Mouse (Mus musculus) layer of hippocampus, adult 2 months (tissue): ENCODE measurements at regions not wholly inside any gene's neighbourhood (a gene's known extent, or its start where the extent isn't known, plus 50 kb on each side); places are given as distances from the start of the nearest gene placed in this dataset.

Experiments used
- DNase-seq, 2 experiments: peaks; one replicate each; pipeline ENCODE4 v3.0.0; 2022; ENCODE audit warnings: low spot score in 2 of 2
- H3K27ac ChIP-seq: fragments of 200-600 bp; 2 replicates; pipeline ENCODE4 v1.8.1; 2022
- H3K4me3 ChIP-seq: fragments of 200-600 bp; 2 replicates; pipeline ENCODE4 v1.8.1; 2022; ENCODE audit warnings: mild to moderate bottlenecking
- CTCF ChIP-seq: fragments of 200-600 bp; conservative IDR thresholded peaks from 2 replicates; pipeline ENCODE4 v1.8.1; 2022; ENCODE audit warnings: antibody characterized with exemption, mild to moderate bottlenecking, moderate library complexity

DNA sequence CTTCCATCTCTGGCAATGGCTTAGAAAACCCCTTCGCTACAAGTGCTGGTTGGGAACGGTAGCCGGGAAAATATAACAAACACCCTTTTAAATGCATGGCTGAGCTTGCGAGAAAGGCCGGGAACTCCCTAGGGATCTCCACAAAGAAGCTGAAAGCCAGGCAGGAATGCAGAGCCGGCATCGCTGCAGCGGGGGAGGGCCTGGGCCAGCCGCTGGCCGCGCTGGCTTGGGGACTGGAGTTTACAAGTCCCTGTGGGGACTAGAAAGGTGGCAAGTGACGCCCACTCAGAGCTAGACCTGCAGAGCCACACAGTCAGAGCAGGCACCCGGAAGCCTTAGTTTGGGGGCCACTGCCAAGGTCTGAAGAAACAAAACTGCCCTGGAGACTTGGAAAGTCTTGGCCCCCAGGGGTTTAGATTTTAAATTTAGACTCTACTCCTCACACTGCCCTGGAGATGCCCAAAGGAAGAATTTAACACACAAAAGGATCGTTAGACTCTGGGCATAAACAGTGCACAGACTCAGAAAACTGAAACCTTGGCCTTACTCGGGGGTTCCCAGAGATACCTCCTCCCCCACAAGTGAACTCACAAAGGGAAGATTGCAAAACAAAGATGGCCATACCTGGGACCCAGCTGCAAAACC is 59.4 kb downstream of the 1700001O22Rik start:
- TF ChIP-seq CTCF, result no peak
- Histone ChIP-seq H3K27ac (peak overlapping the region; percentile 85), H3K4me3 (no peak overlapping the region)
- DNase-seq, result no peak

GRCm38 (mm10) chr2:30743265-30743846 is 60.1 kb downstream of the 1700001O22Rik start:
- no peak for DNase-seq
- Histone ChIP-seq H3K4me3 (no peak overlapping the region), H3K27ac (peak overlapping the region; percentile 85)
- no peak for TF ChIP-seq CTCF

- no peak for DNase-seq
- no peak for TF ChIP-seq CTCF
- no peak overlapping the region for H3K27ac ChIP-seq
- H3K4me3 ChIP-seq, result no peak overlapping the region
These were observed 62.0 kb downstream of the 1700001O22Rik start for GRCm38 (mm10) chr2:30741450-30741849.

DNA sequence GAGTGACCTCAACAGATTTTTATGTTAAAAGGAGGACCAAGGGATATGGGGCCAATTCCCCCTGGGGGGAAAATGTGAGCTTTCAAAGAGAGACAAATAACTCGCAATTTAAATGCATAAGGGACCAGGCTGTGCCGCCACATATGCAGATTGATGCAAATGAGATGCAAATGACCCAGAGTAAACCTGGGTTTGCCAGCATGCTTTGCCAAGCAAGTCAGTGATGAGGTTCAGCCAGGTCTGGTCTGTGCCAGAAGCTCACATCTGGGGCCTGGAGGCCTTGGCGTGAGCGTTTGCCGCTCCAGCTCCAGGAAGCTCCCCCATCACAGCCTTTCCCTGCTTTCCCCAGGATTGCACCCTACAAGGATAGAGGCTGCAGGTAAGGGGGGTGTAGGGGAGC is 65.7 kb downstream of the 1700001O22Rik start:
- no peak for TF ChIP-seq CTCF
- H3K27ac ChIP-seq, result peak overlapping the region; percentile 28
- no peak overlapping the region for H3K4me3 ChIP-seq
- DNase-seq, result no peak

- no peak for DNase-seq
- H3K4me3 ChIP-seq, result no peak overlapping the region
- peak overlapping the region; percentile 28 for H3K27ac ChIP-seq
- TF ChIP-seq CTCF, result no peak
These were observed 66.8 kb downstream of the 1700001O22Rik start for GRCm38 (mm10) chr2:30736705-30737104.

DNA sequence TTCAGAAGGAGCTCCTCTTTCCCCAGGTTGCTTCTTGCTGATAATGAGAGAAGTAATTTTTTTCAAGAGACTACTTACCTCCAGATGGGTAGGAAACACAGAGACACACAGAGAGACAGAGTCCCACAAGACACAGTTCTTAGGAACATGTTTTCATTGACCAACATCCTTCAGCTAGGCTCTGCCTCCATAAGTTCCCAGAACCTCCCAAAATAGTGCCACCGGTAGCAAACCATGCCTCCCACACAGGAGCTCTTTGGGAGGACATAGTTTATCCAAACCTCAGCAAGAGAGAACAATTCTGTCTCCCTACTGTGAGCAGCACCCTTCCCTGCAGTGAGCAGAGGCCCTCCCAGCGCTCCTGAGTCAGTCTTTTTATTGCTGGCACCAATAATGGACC is 67.2 kb downstream of the 1700001O22Rik start:
- no peak for DNase-seq
- H3K4me3 ChIP-seq, result no peak overlapping the region
- no peak for TF ChIP-seq CTCF

DNA sequence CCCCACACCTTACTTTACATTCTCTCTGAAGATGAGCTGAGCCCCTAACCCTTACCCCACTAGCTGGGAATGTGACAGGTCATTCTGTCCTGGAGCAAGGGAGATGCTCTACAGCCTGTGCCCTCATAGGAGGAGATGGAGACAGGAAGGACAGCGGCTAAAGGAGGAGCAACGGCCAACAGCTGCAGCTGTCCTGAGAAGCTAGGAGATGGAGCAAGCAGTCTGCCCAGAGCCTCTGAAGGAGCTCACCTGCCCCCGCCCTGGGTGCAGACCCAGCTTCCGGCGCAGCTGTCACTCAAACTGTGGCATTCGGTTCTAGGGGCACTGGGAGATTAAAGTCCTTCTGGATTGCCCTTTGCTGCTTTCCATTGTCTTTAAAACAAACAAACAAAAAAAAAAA is 69.6 kb downstream of the 1700001O22Rik start:
- Histone ChIP-seq H3K4me3 (no peak overlapping the region), H3K27ac (no peak overlapping the region)
- DNase-seq, result no peak
- TF ChIP-seq CTCF, result no peak

More for the DNA sequence above, 67.2 kb downstream of the 1700001O22Rik start:
- H3K27ac ChIP-seq, result peak overlapping the region; percentile 28

- no peak overlapping the region for H3K27ac ChIP-seq
- no peak for TF ChIP-seq CTCF
- H3K4me3 ChIP-seq, result no peak overlapping the region
- DNase-seq, result no peak
These were observed 71.6 kb downstream of the 1700001O22Rik start for GRCm38 (mm10) chr2:30731832-30732231.

DNA sequence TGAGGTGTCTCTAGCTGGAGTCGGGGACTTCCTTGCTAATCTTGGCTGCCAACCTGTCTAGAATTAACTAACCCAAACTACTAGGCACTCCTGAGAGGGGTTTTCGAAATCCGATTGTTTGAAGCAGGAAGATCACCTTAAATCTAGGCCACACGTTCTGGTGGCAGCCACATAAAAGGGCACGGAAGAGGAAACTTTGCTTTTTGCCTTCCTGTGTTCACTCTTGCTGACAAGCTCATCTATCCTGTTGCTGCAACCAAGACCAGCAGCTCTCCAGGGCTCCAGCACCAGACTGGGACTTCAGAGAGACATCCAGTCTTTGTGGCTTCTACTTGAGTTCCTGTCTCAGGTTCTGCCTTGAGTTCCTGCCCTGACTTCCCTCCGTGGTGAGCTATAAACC is 75.5 kb downstream of the 1700001O22Rik start:
- H3K4me3 ChIP-seq, result no peak overlapping the region
- no peak overlapping the region for H3K27ac ChIP-seq
- no peak for TF ChIP-seq CTCF
- DNase-seq, result no peak

DNA sequence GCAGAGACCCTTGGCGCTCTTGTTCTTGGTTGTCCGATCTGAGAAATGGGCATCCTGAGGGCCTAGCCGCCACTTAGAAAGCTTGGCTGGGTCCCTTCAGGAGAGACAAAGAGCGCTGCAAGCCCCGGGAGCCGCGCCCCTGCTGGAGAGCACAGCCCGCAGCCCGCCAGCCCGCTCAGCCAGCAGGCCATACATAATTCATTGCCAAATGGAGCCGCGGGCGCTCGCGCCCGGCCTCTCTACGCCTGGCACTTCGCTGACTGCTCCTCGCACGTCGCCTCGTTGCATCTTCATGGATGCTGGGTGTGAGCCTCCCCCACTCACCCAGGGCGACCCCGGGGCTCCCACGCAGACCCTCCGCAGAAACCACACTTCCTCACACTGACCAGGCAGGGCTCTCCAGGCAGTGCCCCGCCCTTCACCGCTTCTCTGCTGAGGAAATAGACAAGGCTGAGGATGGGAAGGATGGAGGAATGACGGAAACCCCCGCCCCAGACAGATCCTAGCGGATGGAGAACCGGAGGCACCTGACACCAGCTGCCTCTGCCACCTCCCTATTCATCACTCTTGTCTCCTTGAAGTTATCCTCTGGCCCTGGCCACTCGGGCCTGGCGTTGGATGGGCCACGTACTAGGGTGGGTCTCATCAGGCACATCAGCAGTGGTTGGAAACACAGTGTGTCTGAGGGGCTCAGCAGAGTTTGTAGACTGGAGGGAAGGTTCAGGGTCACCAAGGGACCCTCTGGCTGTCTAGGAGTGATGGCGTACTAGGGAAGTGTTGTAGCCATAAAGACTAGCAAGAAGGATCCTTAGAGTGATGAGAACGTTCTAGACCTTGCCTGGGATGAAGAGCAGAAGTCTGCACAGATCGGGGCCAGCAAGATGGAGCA is 77.6 kb downstream of the 1700001O22Rik start:
- peak overlapping the region; percentile 76 for H3K27ac ChIP-seq
- H3K4me3 ChIP-seq, result peak overlapping the region; percentile 8; the same call in 1 of the 2 replicates
- peak; percentile 64 for TF ChIP-seq CTCF
- DNase-seq, result no peak

DNA sequence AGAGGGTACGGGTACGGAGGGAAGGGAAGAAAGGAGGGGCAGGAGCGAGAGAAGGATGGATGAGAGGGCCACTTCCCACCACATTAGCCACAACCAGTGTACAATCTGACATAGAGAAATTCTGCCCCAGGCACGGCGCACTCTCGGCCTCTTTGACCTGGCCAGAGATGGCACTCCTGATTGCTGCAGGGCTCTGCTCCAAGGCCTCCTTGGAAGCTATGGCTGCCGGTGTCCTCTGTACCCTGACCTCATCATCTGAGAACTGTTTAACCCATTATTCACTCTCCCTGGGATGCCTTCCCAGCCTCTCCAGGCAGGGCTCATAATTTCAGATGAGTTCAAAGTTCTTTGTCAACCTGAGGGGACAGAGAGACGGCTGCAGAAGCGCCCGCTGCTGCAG is 78.3 kb downstream of the 1700001O22Rik start:
- no peak for TF ChIP-seq CTCF
- H3K4me3 ChIP-seq, result no peak overlapping the region

GRCm38 (mm10) chr2:30724521-30724920 is 78.9 kb downstream of the 1700001O22Rik start:
- TF ChIP-seq CTCF, result no peak
- Histone ChIP-seq H3K27ac (peak overlapping the region; percentile 43), H3K4me3 (no peak overlapping the region)
- DNase-seq, result no peak

More for the DNA sequence above, 78.3 kb downstream of the 1700001O22Rik start:
- no peak for DNase-seq
- H3K27ac ChIP-seq, result peak overlapping the region; percentile 76

DNA sequence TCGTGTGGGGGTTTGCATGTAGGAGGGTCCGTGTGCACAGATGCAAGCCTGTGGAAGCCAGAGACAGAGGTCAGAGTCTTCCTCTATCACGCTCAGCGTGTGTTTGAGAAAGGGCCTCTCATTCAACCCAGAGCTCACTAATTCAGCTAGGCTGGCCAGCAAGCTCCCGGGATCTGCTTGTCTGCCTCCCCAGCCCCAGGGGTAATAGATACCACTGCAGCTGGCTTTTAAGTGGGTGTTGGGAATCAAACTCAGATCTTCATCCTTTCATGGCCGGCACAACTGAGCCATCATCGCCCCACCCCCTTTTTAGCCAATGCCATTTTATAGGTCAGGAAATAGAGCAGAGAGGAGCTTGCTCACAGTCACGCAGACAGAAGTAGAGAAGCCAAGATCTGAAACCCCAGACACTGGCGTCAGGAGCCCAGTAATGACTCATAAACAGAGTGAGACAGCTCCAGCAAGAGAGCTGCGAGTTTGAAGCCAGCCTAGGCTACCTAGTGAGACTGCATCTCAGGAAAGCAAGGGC is 80.3 kb downstream of the 1700001O22Rik start:
- Histone ChIP-seq H3K27ac (peak overlapping the region; percentile 100), H3K4me3 (no peak overlapping the region)
- no peak for TF ChIP-seq CTCF
- no peak for DNase-seq
